Mouse (Mus musculus) stomach, postnatal 0 days (tissue): ENCODE results near the gene Atp10a. TPM values are rescaled to one million over a fixed set of nuclear protein-coding genes. Genes with fewer than 3 reads are reported as not detected.
A peak's percentile ranks its signal among the peaks of the same experiment; 100 is the strongest.

Source experiments
- ATAC-seq: fragments of 200-750 bp; cut with Nextera tagmentation; 2 replicates; pipeline ENCODE4 v1.8.0; 2017; ENCODE audit not compliant: low FRiP score, low TSS enrichment
- DNase-seq: peaks from one replicate; pipeline ENCODE4 v3.0.0-alpha.2; 2016; ENCODE audit warnings: low spot score
- H3K27ac ChIP-seq: fragments of 300-500 bp; sonication (generic); replicated peaks from 2 replicates; pipeline ENCODE4 v1.5.1; 2014; ENCODE audit warnings: mild to moderate bottlenecking, control low read depth
- H3K27me3 ChIP-seq: fragments of 300-500 bp; sonication (generic); 2 replicates; pipeline ENCODE4 v1.6.1; 2014; ENCODE audit warnings: low read length; ENCODE audit not compliant: control insufficient read depth, insufficient read depth
- H3K36me3 ChIP-seq: fragments of 300-500 bp; sonication (generic); 2 replicates; pipeline ENCODE4 v1.6.1; 2014; ENCODE audit warnings: low read length, mixed read lengths; ENCODE audit not compliant: control insufficient read depth, insufficient read depth
- H3K4me1 ChIP-seq: fragments of 300-500 bp; sonication (generic); replicated peaks from 2 replicates; pipeline ENCODE4 v1.6.1; 2014; ENCODE audit warnings: antibody characterized with exemption; ENCODE audit not compliant: control insufficient read depth, insufficient read depth
- H3K4me2 ChIP-seq: fragments of 300-500 bp; sonication (generic); replicated peaks from 2 replicates; pipeline ENCODE4 v1.6.1; 2014; ENCODE audit warnings: low read depth, mild to moderate bottlenecking, control low read depth, moderate library complexity
- H3K4me3 ChIP-seq: fragments of 300-500 bp; sonication (generic); 2 replicates; pipeline ENCODE4 v1.5.1; 2014; ENCODE audit warnings: low read depth, low read length, control low read depth
- H3K9ac ChIP-seq: fragments of 300-500 bp; sonication (generic); 2 replicates; pipeline ENCODE4 v1.6.1; 2014; ENCODE audit warnings: mild to moderate bottlenecking, low read length, control low read depth, mixed read lengths
- H3K9me3 ChIP-seq: fragments of 300-500 bp; sonication (generic); 2 replicates; pipeline ENCODE4 v1.6.1; 2016; ENCODE audit warnings: low read length; ENCODE audit not compliant: control insufficient read depth
- CTCF ChIP-seq: IDR thresholded peaks from 2 replicates; pipeline ENCODE4 v1.5.1; 2016; ENCODE audit warnings: antibody characterized with exemption, low read depth, mild to moderate bottlenecking, moderate library complexity
- EP300 ChIP-seq: optimal IDR thresholded peaks from 2 replicates; pipeline ENCODE3; 2016; ENCODE audit warnings: antibody characterized with exemption
- WGBS: fragments of 180-500 bp; shearing (Covaris S2); extraction: QIAGEN DNeasy Blood & Tissue Kit; methylation state at CpG from one replicate; pipeline ENCODE4 v1.1.7; 2014; 5-methylcytosine and 5-hydroxymethylcytosine counted together
- polyA plus RNA-seq: library from polyadenylated mRNA; unstranded; fragments of >200 nt; fragmentation: Nextera tagmentation; extraction: Ambion mirVana; gene quantifications from 2 replicates; pipeline ENCODE4 v1.2.1, GENCODE M21; 2015

Gene Atp10a
- polyA plus RNA-seq, 1 experiment from 2014 or later = 1.7 TPM

GRCm38 (mm10) chr7:58685967-58686366 lies 30.0 kb downstream of the Atp10a start:
- H3K4me3 ChIP-seq = no peak overlapping the region
- DNase-seq = no peak
- H3K4me1 ChIP-seq = no peaks in the 10 kb centered on the region
- no peaks in the 10 kb centered on the region for H3K36me3 ChIP-seq
- no peaks in the 10 kb centered on the region for H3K9me3 ChIP-seq
- no peak for TF ChIP-seq CTCF
- TF ChIP-seq EP300 = no peak
- 67% methylated on average over 1 of the region's 1 CpGs for WGBS
- no peak overlapping the region for H3K27ac ChIP-seq
- H3K9ac ChIP-seq = no peak overlapping the region
- no peak overlapping the region for H3K4me2 ChIP-seq
- no peaks in the 10 kb centered on the region for H3K27me3 ChIP-seq
- no peak for ATAC-seq

GRCm38 (mm10) chr7:58686573-58686972 lies 30.6 kb downstream of the Atp10a start:
- no peak for TF ChIP-seq CTCF
- TF ChIP-seq EP300 = no peak
- Histone ChIP-seq H3K4me2 (no peak overlapping the region), H3K4me1 (peaks cover under 1% of the 10 kb centered on the region; the same call in 1 of the 2 replicates), H3K9ac (no peak overlapping the region), H3K27ac (no peak overlapping the region), H3K36me3 (no peaks in the 10 kb centered on the region), H3K9me3 (no peaks in the 10 kb centered on the region), H3K27me3 (no peaks in the 10 kb centered on the region), H3K4me3 (no peak overlapping the region)
- DNase-seq (no peak), ATAC-seq (no peak)
- 48% methylated on average over 5 of the region's 5 CpGs for WGBS

GRCm38 (mm10) chr7:58686997-58687396 lies 31.0 kb downstream of the Atp10a start:
- no peak overlapping the region for H3K9ac ChIP-seq
- H3K4me2 ChIP-seq = no peak overlapping the region
- no peaks in the 10 kb centered on the region for H3K9me3 ChIP-seq
- peaks cover 3% of the 10 kb centered on the region; the same call in 1 of the 2 replicates for H3K4me1 ChIP-seq
- ATAC-seq (no peak), DNase-seq (no peak)
- no peak overlapping the region for H3K4me3 ChIP-seq
- H3K27me3 ChIP-seq = no peaks in the 10 kb centered on the region
- TF ChIP-seq CTCF (no peak), EP300 (no peak)
- H3K27ac ChIP-seq = no peak overlapping the region
- WGBS = 86% methylated on average over 2 of the region's 2 CpGs
- no peaks in the 10 kb centered on the region for H3K36me3 ChIP-seq

GRCm38 (mm10) chr7:58690069-58690923 lies 34.3 kb downstream of the Atp10a start:
- WGBS = 57% methylated on average over 6 of the region's 6 CpGs
- H3K27ac ChIP-seq = peak overlapping the region; percentile 13; the same call in 1 of the 2 replicates
- H3K4me1 ChIP-seq = peaks cover 3% of the 10 kb centered on the region; the same call in 1 of the 2 replicates
- ATAC-seq (no peak), DNase-seq (no peak)
- H3K4me2 ChIP-seq = no peak overlapping the region
- H3K4me3 ChIP-seq = no peak overlapping the region
- H3K9ac ChIP-seq = no peak overlapping the region
- no peaks in the 10 kb centered on the region for H3K36me3 ChIP-seq
- H3K27me3 ChIP-seq = no peaks in the 10 kb centered on the region
- no peaks in the 10 kb centered on the region for H3K9me3 ChIP-seq
- TF ChIP-seq CTCF (no peak), EP300 (no peak)

GRCm38 (mm10) chr7:58690997-58691596 lies 35.1 kb downstream of the Atp10a start:
- Histone ChIP-seq H3K36me3 (no peaks in the 10 kb centered on the region), H3K27ac (peak overlapping the region; percentile 65), H3K9me3 (no peaks in the 10 kb centered on the region), H3K4me1 (peaks cover 3% of the 10 kb centered on the region; the same call in 1 of the 2 replicates), H3K9ac (no peak overlapping the region), H3K4me3 (no peak overlapping the region), H3K4me2 (no peak overlapping the region), H3K27me3 (no peaks in the 10 kb centered on the region)
- TF ChIP-seq EP300 (no peak), CTCF (no peak)
- WGBS = 39% methylated on average over 6 of the region's 6 CpGs
- ATAC-seq (peak; percentile 69; the same call in 1 of the 2 replicates), DNase-seq (no peak)

GRCm38 (mm10) chr7:58692704-58693103 lies 36.7 kb downstream of the Atp10a start:
- Histone ChIP-seq H3K4me1 (peaks cover 3% of the 10 kb centered on the region; the same call in 1 of the 2 replicates), H3K4me3 (no peak overlapping the region), H3K4me2 (no peak overlapping the region), H3K27ac (peak overlapping the region; percentile 42), H3K9ac (no peak overlapping the region), H3K9me3 (no peaks in the 10 kb centered on the region), H3K27me3 (no peaks in the 10 kb centered on the region), H3K36me3 (no peaks in the 10 kb centered on the region)
- DNase-seq (no peak), ATAC-seq (no peak)
- TF ChIP-seq CTCF (no peak), EP300 (no peak)
- 63% methylated on average over 2 of the region's 2 CpGs for WGBS
